Mouse (Mus musculus) C3H10T1/2 (cell line): ENCODE measurements around the gene Cadps2. TPM values are rescaled to one million over a fixed set of nuclear protein-coding genes. Genes with fewer than 3 reads are reported as not detected.

Source experiments
- polyA plus RNA-seq, 2 experiments: library from polyadenylated mRNA; unstranded; fragments of >200 nt; fragmentation: generic; extraction: Trizol; gene quantifications; one replicate each; pipeline ENCODE4 v1.2.1; 2012; ENCODE audit warnings: missing spikeins in 2 of 2

The Cadps2 gene
- not detected for polyA plus RNA-seq

DNA sequence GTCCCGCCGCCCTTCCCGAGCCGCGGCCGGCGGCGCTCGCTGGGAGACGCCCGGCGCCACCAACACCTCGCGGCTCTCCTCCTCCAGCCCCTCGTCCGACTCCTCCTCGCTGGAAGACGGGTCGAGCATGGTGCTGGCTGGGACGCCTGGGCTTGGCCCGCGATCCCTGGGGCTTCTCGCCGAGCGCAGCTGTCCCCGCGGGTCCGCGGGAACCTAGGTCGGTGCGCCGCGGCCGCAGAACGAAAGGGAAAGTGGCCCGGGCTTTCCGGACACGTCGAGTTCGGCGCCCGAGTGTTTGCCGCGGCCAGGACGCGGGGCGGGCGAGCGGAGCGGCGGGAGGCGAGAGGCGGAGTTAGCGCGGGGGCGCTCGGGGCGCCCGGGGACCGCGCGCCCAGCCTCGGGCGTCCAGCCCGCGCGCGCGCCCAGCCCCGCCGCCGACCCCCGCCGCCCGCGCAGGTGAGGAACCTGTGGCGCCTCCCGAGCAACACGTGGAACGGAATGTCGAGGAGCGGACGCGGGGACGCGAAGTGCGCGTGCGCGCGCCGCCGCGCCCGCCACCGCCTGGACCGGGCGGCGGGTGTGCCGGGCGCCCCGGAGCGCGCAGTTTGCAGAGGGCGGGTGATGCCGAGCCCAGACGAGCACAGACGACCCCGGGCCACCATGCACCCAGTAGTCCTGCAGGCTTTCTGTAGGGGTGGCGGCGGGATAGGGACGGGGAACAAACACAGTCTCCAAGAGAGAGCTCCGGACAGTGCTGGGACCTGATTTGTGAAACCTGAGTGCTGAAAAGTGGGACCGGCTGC is at the start of gene Cadps2:
Gene Cadps2 (minus strand): TSS at position 413 of the 803 bp plus-strand sequence.

DNA sequence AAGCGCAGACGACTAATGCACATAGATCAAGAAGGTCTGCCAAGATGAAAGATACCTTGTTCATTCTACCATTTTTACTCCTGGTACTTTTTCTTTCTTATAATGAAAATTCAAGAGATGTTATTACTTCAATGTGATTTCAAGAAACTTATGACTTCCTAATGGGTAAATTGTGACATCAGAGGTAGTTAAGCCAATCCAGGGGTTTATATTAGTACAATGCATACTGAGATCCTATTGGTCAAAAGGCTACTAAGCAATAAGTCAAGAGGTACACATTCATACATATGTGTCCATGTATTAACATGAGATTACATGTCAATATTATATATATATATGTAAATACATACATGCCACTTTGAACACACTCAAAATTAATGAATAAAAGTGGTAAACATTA is 184.2 kb downstream of the Cadps2 start, which contains the start of gene Rnf148:
Gene Rnf148 (minus strand): TSS at position 101 of the 400 bp plus-strand sequence.

DNA sequence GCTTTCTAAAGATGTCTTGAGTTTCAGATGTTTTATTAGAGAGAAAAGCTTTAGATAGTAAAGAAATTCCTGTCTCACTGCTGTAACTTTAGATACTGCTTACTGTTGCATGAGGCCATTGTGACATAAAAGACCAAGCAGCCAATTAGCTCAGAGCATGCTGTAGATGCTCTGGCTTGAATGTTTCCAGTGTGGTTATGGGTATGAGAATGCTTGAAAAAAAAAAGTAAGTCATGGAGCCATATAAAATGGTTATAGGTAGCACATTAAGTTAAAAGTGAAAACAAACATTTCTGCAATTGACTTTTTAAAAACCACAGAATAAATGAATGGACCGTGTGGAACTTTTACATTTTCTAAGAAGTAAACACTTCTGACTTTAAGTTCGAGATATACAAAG is 189.0 kb downstream of the Cadps2 start, which contains the start of gene Rnf133:
Gene Rnf133 (minus strand): TSS at position 101 of the 400 bp plus-strand sequence.

DNA sequence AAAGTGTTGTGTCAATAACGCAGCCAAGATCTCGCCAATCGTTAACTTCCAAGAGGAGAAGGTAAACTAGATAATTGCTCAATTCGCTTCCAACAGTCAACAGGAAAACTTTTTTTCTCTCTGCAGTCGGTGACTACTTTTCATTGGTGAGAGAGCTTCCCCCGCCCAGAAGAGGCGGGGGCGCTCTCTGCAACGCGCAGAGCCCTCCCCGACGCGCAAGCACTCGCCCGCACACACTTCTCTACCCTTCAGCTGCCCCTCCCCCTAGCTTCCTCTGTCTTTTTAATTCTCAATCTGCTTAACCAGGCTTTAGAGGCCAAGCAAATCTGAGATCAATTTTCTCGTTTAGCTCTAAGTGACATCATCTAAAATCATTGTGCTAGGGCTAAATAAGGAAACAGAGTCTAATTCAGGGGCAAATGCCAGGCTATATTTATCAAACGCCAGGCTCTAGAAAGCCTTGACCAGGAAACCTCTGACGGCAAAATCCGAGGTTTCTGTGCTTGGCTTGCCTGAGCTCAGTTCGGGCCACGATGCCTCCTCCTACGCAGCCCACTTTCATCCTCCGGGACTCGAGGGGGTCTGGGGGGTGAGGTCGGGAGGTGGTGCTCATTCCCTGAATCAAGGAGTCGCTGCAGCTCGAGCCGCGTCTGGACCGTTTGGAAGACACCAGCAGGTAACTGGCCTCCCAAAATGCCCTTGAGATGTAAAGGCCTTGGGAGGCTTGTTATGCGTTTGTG is 590.7 kb downstream of the Cadps2 start, which contains the start of gene Fezf1:
Gene Fezf1 (minus strand): TSS at position 50 of the 740 bp plus-strand sequence.

Other genes with a start within 250 kb of the Cadps2 start
- gene Rnf133, start 189.1 kb downstream of the Cadps2 start, polyA plus RNA-seq: not detected
- gene Rnf148, start 184.3 kb downstream of the Cadps2 start, polyA plus RNA-seq: not detected
- not detected for gene Tas2r118, start 130.6 kb upstream of the Cadps2 start, polyA plus RNA-seq